Mouse (Mus musculus): ENCODE measurements around the gene Nr2f1.

GRCm38 (mm10) chr13:78197286-78197818 lies 2.2 kb downstream of the Nr2f1 start:
- TF ChIP-seq CTCF (IDR thresholded peaks at IDR 0.05; ENCODE audit: low read depth) (no peak), EP300 (IDR thresholded peaks at IDR 0.05; ENCODE audit: low read depth) (no peak)
